In the genomic region with DNA sequence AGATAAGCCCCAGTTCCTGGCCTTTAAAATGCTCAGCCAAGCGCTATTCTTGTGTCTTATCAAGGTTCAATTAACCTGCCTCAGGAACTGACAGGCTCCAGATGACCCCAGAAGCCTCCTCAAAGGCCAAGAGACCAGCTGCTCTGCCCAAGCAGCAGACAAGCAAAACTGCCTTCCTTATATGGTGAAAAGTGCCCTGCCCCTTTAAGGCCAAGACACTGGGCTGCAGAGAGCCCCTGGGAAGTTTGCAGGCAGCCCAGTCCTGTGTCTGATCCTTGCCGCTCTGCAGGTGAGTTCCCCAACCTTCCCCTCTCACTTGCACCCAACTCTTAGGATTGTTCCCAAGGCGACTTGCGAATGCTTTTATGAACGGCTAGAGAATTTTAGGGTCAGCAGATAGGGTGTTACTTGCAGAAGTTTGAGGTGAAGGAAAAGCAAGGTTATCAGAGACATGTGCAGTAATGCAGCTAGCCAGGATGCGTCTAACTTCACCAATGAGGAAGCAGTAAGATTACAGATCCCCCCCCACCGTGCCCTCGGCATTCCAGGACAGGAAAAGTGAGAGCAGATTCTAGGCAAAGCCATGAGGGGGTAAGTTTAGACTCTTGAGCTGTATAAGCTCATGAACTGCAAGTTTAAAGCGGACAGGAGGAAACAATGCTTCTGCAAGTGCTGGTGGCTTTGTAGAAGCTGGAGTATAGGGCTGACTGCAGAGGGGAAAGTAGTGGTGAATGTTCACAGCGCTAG, we compare ENCODE assay signal across 8 mouse cellular contexts.
DNase-seq lines count a peak whose midpoint lies in the region; ATAC-seq lines count a peak whose summit lies in the region.

No protein-coding gene starts in this region.

- ATAC-seq in heart, embryonic 13.5 days (ENCODE audit: extremely low read depth, insufficient number of reproducible peaks, low FRiP score, low TSS enrichment) = peak; percentile 19; the same call in 1 of the 2 replicates
- peak; percentile 86 for ATAC-seq in kidney, embryonic 16.5 days (ENCODE audit: low FRiP score, low TSS enrichment)

- DNase-seq in heart, adult 11 months = peak; percentile 95
- no peak for DNase-seq in heart, postnatal 25 days (ENCODE audit: low spot score)
- peak; percentile 63 for DNase-seq in neural tube, embryonic 10.5 days (ENCODE audit: extremely low spot score, low spot score)
- no peak for DNase-seq in cerebellum, adult 11-12 months
- DNase-seq in urinary bladder, postnatal 4 days (ENCODE audit: low spot score in 2 of 2) = no peak
- no peak for DNase-seq in cerebellum, adult 9-11 months

- H3K27me3 ChIP-seq in heart, embryonic 13.5 days (replicated peaks) = no peaks in the 10 kb centered on the region
- no peaks in the 10 kb centered on the region for H3K27me3 ChIP-seq in kidney, embryonic 16.5 days (ENCODE audit: insufficient read depth, low read length)

- no peaks in the 10 kb centered on the region for H3K9me3 ChIP-seq in heart, embryonic 13.5 days
- H3K9me3 ChIP-seq in kidney, embryonic 16.5 days (ENCODE audit: low read length) = no peaks in the 10 kb centered on the region

- H3K36me3 ChIP-seq in heart, embryonic 13.5 days = no peaks in the 10 kb centered on the region
- no peaks in the 10 kb centered on the region for H3K36me3 ChIP-seq in kidney, embryonic 16.5 days (ENCODE audit: insufficient read depth, low read length)

- WGBS in heart, embryonic 13.5 days = 1% methylated on average over 10 of the region's 10 CpGs
- WGBS in kidney, embryonic 16.5 days = 3% methylated on average over 10 of the region's 10 CpGs

- peak overlapping the region; percentile 78 for H3K9ac ChIP-seq in heart, embryonic 13.5 days
- peak overlapping the region; percentile 62 for H3K9ac ChIP-seq in kidney, embryonic 16.5 days (replicated peaks; ENCODE audit: low read length)

- peak overlapping the region; percentile 68 for H3K4me2 ChIP-seq in heart, embryonic 13.5 days
- H3K4me2 ChIP-seq in kidney, embryonic 16.5 days (replicated peaks; ENCODE audit: low read depth, low read length) = peak overlapping the region; percentile 57

- H3K27ac ChIP-seq in heart, embryonic 13.5 days (replicated peaks) = peak overlapping the region; percentile 86
- peak overlapping the region; percentile 45 for H3K27ac ChIP-seq in kidney, embryonic 16.5 days (ENCODE audit: low read length)

- peaks cover 47% of the 10 kb centered on the region for H3K4me1 ChIP-seq in heart, embryonic 13.5 days
- peaks cover 38% of the 10 kb centered on the region for H3K4me1 ChIP-seq in kidney, embryonic 16.5 days (ENCODE audit: insufficient read depth, low read length)

- intact Hi-C loops in heart, postnatal 25 days (cut with DNase I) = no loop called here

- H3K4me3 ChIP-seq in heart, embryonic 13.5 days = peak overlapping the region; percentile 54
- H3K4me3 ChIP-seq in kidney, embryonic 16.5 days (ENCODE audit: low read length) = peak overlapping the region; percentile 48

Comparison
In these comparisons a context has a peak if more than half of its experiments do, and no peak if none do; other contexts are left out.
1. DNase-seq: peak in heart, adult 11 months (single experiment) and neural tube, embryonic 10.5 days (single experiment); none in heart, postnatal 25 days (single experiment), cerebellum, adult 11-12 months (single experiment), urinary bladder, postnatal 4 days (0 of 2) and cerebellum, adult 9-11 months (single experiment).